Mouse (Mus musculus) monocyte, adult 2 months (primary cell): ENCODE measurements at regions not wholly inside any gene's neighbourhood (a gene's known extent, or its start where the extent isn't known, plus 50 kb on each side); places are given as distances from the start of the nearest gene placed in this dataset.
A peak's percentile ranks its signal among the peaks of the same experiment; 100 is the strongest.

Experiments
- DNase-seq, 2 experiments: peaks; one replicate each; pipeline ENCODE4 v3.0.0; 2022; ENCODE audit warnings: low spot score in 2 of 2, low read depth in 1 of 2

GRCm38 (mm10) chr17:83276000-83276891 lies 61.2 kb downstream of the Pkdcc start:
- peak; percentile 74 to 82 for DNase-seq

- peak in 1 of 2 experiments; percentile 45 for DNase-seq
These were observed 62.2 kb downstream of the Pkdcc start for GRCm38 (mm10) chr17:83277117-83277947.

- DNase-seq, result no peak
These were observed 63.1 kb downstream of the Pkdcc start for GRCm38 (mm10) chr17:83277948-83278924.

- no peak for DNase-seq
These were observed 67.4 kb upstream of the Eml4 start for GRCm38 (mm10) chr17:83283328-83283727.

- no peak for DNase-seq
These were observed 63.2 kb upstream of the Eml4 start for GRCm38 (mm10) chr17:83287381-83288142.

GRCm38 (mm10) chr17:83288143-83288492 lies 62.6 kb upstream of the Eml4 start:
- DNase-seq, result no peak

- no peak for DNase-seq
These were observed 55.0 kb upstream of the Eml4 start for GRCm38 (mm10) chr17:83295526-83296238.

- no peak for DNase-seq
These were observed 53.2 kb upstream of the Eml4 start for GRCm38 (mm10) chr17:83297379-83298121.
